Mouse (Mus musculus) heart, adult 2 months (tissue): ENCODE measurements around the gene Uckl1. TPM values are rescaled to one million over a fixed set of nuclear protein-coding genes. Genes with fewer than 3 reads are reported as not detected.

Source experiments
- DNase-seq, 2 experiments: peaks; one replicate each; pipeline ENCODE4 v3.0.0; 2021
- H3K27ac ChIP-seq: fragments of 200-600 bp; 2 replicates; pipeline ENCODE4 v1.8.1; 2022
- H3K27me3 ChIP-seq: fragments of 200-500 bp; 2 replicates; pipeline ENCODE4 v1.6.1; 2012; ENCODE audit warnings: mild to moderate bottlenecking, low read length, inconsistent platforms, mixed read lengths; ENCODE audit not compliant: control insufficient read depth, insufficient read depth
- H3K36me3 ChIP-seq: fragments of 200-500 bp; 2 replicates; pipeline ENCODE4 v1.6.1; 2012; ENCODE audit warnings: low read length, inconsistent platforms; ENCODE audit not compliant: control insufficient read depth, insufficient read depth
- H3K4me1 ChIP-seq: fragments of 200-500 bp; 2 replicates; pipeline ENCODE4 v1.6.1; 2011; ENCODE audit warnings: low read length; ENCODE audit not compliant: control insufficient read depth, insufficient read depth
- H3K4me3 ChIP-seq: fragments of 200-600 bp; 2 replicates; pipeline ENCODE4 v1.8.1; 2022
- H3K79me2 ChIP-seq: fragments of 200-500 bp; replicated peaks from 2 replicates; pipeline ENCODE4 v1.6.1; 2012; ENCODE audit warnings: mild to moderate bottlenecking, inconsistent platforms, low read length, moderate library complexity, mixed read lengths; ENCODE audit not compliant: control insufficient read depth, insufficient read depth
- H3K9ac ChIP-seq: fragments of 200-500 bp; 2 replicates; pipeline ENCODE4 v1.6.1; 2012; ENCODE audit warnings: low read depth, mild to moderate bottlenecking, control low read depth, inconsistent platforms, low read length, mixed read lengths
- CTCF ChIP-seq: fragments of 200-600 bp; IDR thresholded peaks from 2 replicates; pipeline ENCODE4 v1.8.1; 2022; ENCODE audit warnings: antibody characterized with exemption, mild to moderate bottlenecking, moderate library complexity
- EP300 ChIP-seq: fragments of 200-500 bp; IDR thresholded peaks from 2 replicates; pipeline ENCODE4 v1.6.1; 2011; ENCODE audit warnings: low read depth, low read length, control low read depth; ENCODE audit not compliant: insufficient read depth
- POLR2A ChIP-seq: fragments of 200-500 bp; IDR thresholded peaks from 2 replicates; pipeline ENCODE4 v1.6.1; 2011; ENCODE audit warnings: mild to moderate bottlenecking, low read depth, low read length, control low read depth; ENCODE audit not compliant: insufficient read depth
- WGBS: fragments of 180-500 bp; shearing (Covaris S2); methylation state at CpG from one replicate; pipeline ENCODE4 v1.1.7; 2018; 5-methylcytosine and 5-hydroxymethylcytosine counted together
- intact Hi-C: fragments of 180-260 bp; cut with DNase I; formaldehyde crosslinking; loops from one replicate; pipeline ENCODE4 v1.15.1; 2025
- polyA plus RNA-seq: library from polyadenylated mRNA; depleted of rRNA; stranded (reverse); fragments of >200 nt; gene quantifications from 2 replicates; pipeline ENCODE4 v1.2.3, GENCODE M21; 2012
- total RNA-seq, 2 experiments: library from RNA; stranded (reverse); gene quantifications; 2 replicates each; pipeline ENCODE4 v1.2.3; 2021

Gene Uckl1
- total and polyA plus RNA-seq, 3 experiments, result 31.3 to 115 (median 32.5) TPM

- peaks cover 9% of the 10 kb centered on the region for H3K4me1 ChIP-seq
- no peaks in the 10 kb centered on the region for H3K36me3 ChIP-seq
- no peaks in the 10 kb centered on the region; the same call in 1 of the 2 replicates for H3K79me2 ChIP-seq
- TF ChIP-seq POLR2A, result no peak
- no peak for TF ChIP-seq EP300
- TF ChIP-seq CTCF, result no peak
- H3K27me3 ChIP-seq, result no peaks in the 10 kb centered on the region
- H3K4me3 ChIP-seq, result no peak overlapping the region
- H3K9ac ChIP-seq, result no peak overlapping the region
- WGBS, result 67% methylated on average over 6 of the region's 6 CpGs
- no peak overlapping the region for H3K27ac ChIP-seq
- intact Hi-C loops, result loop anchor here (10.0 kb wide), 1 partner anchor 442 kb away; the partner anchor contains the start of gene Eef1a2
- DNase-seq, result no peak
These were observed 11.7 kb upstream of the Uckl1 start for GRCm38 (mm10) chr2:181596221-181596960.

GRCm38 (mm10) chr2:181594946-181595696 is 10.4 kb upstream of the Uckl1 start:
- Histone ChIP-seq H3K36me3 (no peaks in the 10 kb centered on the region), H3K27ac (no peak overlapping the region), H3K4me1 (peaks cover 7% of the 10 kb centered on the region; the same call in 1 of the 2 replicates), H3K9ac (no peak overlapping the region), H3K27me3 (no peaks in the 10 kb centered on the region), H3K79me2 (no peaks in the 10 kb centered on the region; the same call in 1 of the 2 replicates), H3K4me3 (no peak overlapping the region)
- TF ChIP-seq POLR2A (no peak), EP300 (no peak), CTCF (peak; percentile 81)
- DNase-seq, result peak in 1 of 2 experiments; percentile 30
- whole genome bisulfite sequencing, result 63% methylated on average over 4 of the region's 4 CpGs
- intact Hi-C loops, result loop anchor here (2.0 to 10.0 kb wide), 2 partner anchors 202 to 440 kb away; partner anchors contain the start of gene Eef1a2

GRCm38 (mm10) chr2:181593937-181594336 is 9.2 kb upstream of the Uckl1 start:
- Histone ChIP-seq H3K27ac (no peak overlapping the region), H3K4me1 (peaks cover 6% of the 10 kb centered on the region; the same call in 1 of the 2 replicates), H3K36me3 (no peaks in the 10 kb centered on the region), H3K9ac (no peak overlapping the region), H3K4me3 (no peak overlapping the region), H3K79me2 (no peaks in the 10 kb centered on the region; the same call in 1 of the 2 replicates), H3K27me3 (no peaks in the 10 kb centered on the region)
- intact Hi-C loops, result loop anchor here (2.0 to 10.0 kb wide), 2 partner anchors 201 to 439 kb away; partner anchors contain the start of gene Eef1a2
- DNase-seq, result no peak
- TF ChIP-seq CTCF (no peak), POLR2A (no peak), EP300 (no peak)

GRCm38 (mm10) chr2:181593042-181593421 is 8.3 kb upstream of the Uckl1 start:
- Histone ChIP-seq H3K27ac (peak overlapping the region; percentile 87), H3K4me3 (peak overlapping the region; percentile 95), H3K9ac (peak overlapping the region; percentile 96), H3K36me3 (no peaks in the 10 kb centered on the region), H3K27me3 (no peaks in the 10 kb centered on the region), H3K79me2 (no peaks in the 10 kb centered on the region; the same call in 1 of the 2 replicates), H3K4me1 (0 out of 2 replicates have a peak, but pooled peaks cover 6% of the 10 kb centered on the region)
- no peak for DNase-seq
- WGBS, result 3% methylated on average over 6 of the region's 6 CpGs
- TF ChIP-seq EP300 (no peak), POLR2A (no peak), CTCF (no peak)
- intact Hi-C loops, result loop anchor here (10.0 kb wide), 1 partner anchor 438 kb away; the partner anchor contains the start of gene Eef1a2

GRCm38 (mm10) chr2:181592231-181593041 is 7.7 kb upstream of the Uckl1 start, which contains the start of gene Zfp512b:
Gene Zfp512b, minus strand, starts transcription at chr2:181592803.
- Histone ChIP-seq H3K36me3 (no peaks in the 10 kb centered on the region), H3K4me1 (0 out of 2 replicates have a peak, but pooled peaks cover 6% of the 10 kb centered on the region)
- DNase-seq, result peak; percentile 73 to 75

More at GRCm38 (mm10) chr2:181592231-181593041, 7.7 kb upstream of the Uckl1 start, which contains the start of gene Zfp512b:
- H3K79me2 ChIP-seq, result no peaks in the 10 kb centered on the region; the same call in 1 of the 2 replicates
- peak within 1 kb of the TSS; percentile 95 for H3K4me3 ChIP-seq
- H3K27ac ChIP-seq, result peak within 1 kb of the TSS; percentile 87
- no peaks in the 10 kb centered on the region for H3K27me3 ChIP-seq
- H3K9ac ChIP-seq, result peak within 1 kb of the TSS; percentile 96
- TF ChIP-seq EP300, result no peak
- peak; percentile 24 for TF ChIP-seq CTCF
- TF ChIP-seq POLR2A, result peak; percentile 75
- 1% methylated on average over 75 of the region's 97 CpGs for WGBS
- intact Hi-C loops, result loop anchor here (10.0 kb wide), 1 partner anchor 438 kb away; the partner anchor contains the start of gene Eef1a2
